Mouse (Mus musculus): Measurements from ENCODE around the gene Fam118b. TPM values are rescaled to one million over a fixed set of nuclear protein-coding genes. Genes with fewer than 3 reads are reported as not detected.

The Fam118b gene
- total and polyA plus RNA-seq, 3 experiments, result 13.8 to 15.9 (median 15.2) TPM

- Histone ChIP-seq H3K4me3 (peak overlapping the region; percentile 71), H3K79me2 (replicated peaks; ENCODE audit: control insufficient read depth, insufficient read depth, low read length) (no peaks in the 10 kb centered on the region), H3K36me3 (ENCODE audit: control insufficient read depth, insufficient read depth, low read length) (no peaks in the 10 kb centered on the region), H3K27ac (peak overlapping the region; percentile 93), H3K27me3 (ENCODE audit: control insufficient read depth, insufficient read depth, low read length) (no peaks in the 10 kb centered on the region), H3K4me1 (ENCODE audit: control insufficient read depth, insufficient read depth, low read length) (peaks cover 3% of the 10 kb centered on the region), H3K9ac (ENCODE audit: low read depth, low read length) (0 out of 2 replicates have a peak overlapping the region, but pooled peaks have one; percentile 9)
- DNase-seq, result no peak
- TF ChIP-seq POLR2A (IDR thresholded peaks at IDR 0.05; ENCODE audit: insufficient read depth, low read depth, low read length) (no peak), CTCF (IDR thresholded peaks at IDR 0.05) (no peak), EP300 (IDR thresholded peaks at IDR 0.05; ENCODE audit: insufficient read depth, low read depth, low read length) (no peak; the same call in 1 of the 2 replicates)
- intact Hi-C loops (cut with DNase I), result loop anchor here (2.0 to 5.0 kb wide), 2 partner anchors 23 to 36 kb away; partner anchors contain the start of gene Foxred1
- WGBS, result 43% methylated on average over 14 of the region's 14 CpGs
Observed at GRCm38 (mm10) chr9:35176124-35176659, 91.4 kb downstream of the Fam118b start.

GRCm38 (mm10) chr9:35175251-35176123, 92.1 kb downstream of the Fam118b start, which contains the start of gene Dcps:
Dcps (minus strand) TSS chr9:35176061.
- H3K27ac ChIP-seq, result peak within 1 kb of the TSS; percentile 93
- peak within 1 kb of the TSS; percentile 77 for H3K9ac ChIP-seq (ENCODE audit: low read depth, low read length)
- WGBS, result under 1% methylated on average over 38 of the region's 38 CpGs
- TF ChIP-seq EP300 (IDR thresholded peaks at IDR 0.05; ENCODE audit: insufficient read depth, low read depth, low read length) (no peak; the same call in none of the 2 replicates), POLR2A (IDR thresholded peaks at IDR 0.05; ENCODE audit: insufficient read depth, low read depth, low read length) (peak; percentile 80), CTCF (IDR thresholded peaks at IDR 0.05) (peak; percentile 46)
- H3K27me3 ChIP-seq (ENCODE audit: control insufficient read depth, insufficient read depth, low read length), result no peaks in the 10 kb centered on the region
- intact Hi-C loops (cut with DNase I), result loop anchor here (2.0 to 5.0 kb wide), 2 partner anchors 23 to 37 kb away; partner anchors contain the start of gene Foxred1
- no peaks in the 10 kb centered on the region for H3K36me3 ChIP-seq (ENCODE audit: control insufficient read depth, insufficient read depth, low read length)
- peak; percentile 93 to 96 for DNase-seq
- peak within 1 kb of the TSS; percentile 71 for H3K4me3 ChIP-seq
- peaks cover 3% of the 10 kb centered on the region for H3K4me1 ChIP-seq (ENCODE audit: control insufficient read depth, insufficient read depth, low read length)
- no peaks in the 10 kb centered on the region for H3K79me2 ChIP-seq (replicated peaks; ENCODE audit: control insufficient read depth, insufficient read depth, low read length)

- DNase-seq, result no peak
- 84% methylated on average over 1 of the region's 1 CpGs for WGBS
- Histone ChIP-seq H3K79me2 (replicated peaks; ENCODE audit: control insufficient read depth, insufficient read depth, low read length) (no peaks in the 10 kb centered on the region), H3K4me3 (no peak overlapping the region), H3K36me3 (ENCODE audit: control insufficient read depth, insufficient read depth, low read length) (no peaks in the 10 kb centered on the region), H3K27ac (no peak overlapping the region), H3K4me1 (ENCODE audit: control insufficient read depth, insufficient read depth, low read length) (peaks cover 3% of the 10 kb centered on the region), H3K9ac (ENCODE audit: low read depth, low read length) (no peak overlapping the region), H3K27me3 (ENCODE audit: control insufficient read depth, insufficient read depth, low read length) (no peaks in the 10 kb centered on the region)
- intact Hi-C loops (cut with DNase I), result no loop called here
- TF ChIP-seq CTCF (IDR thresholded peaks at IDR 0.05), result no peak
- no peak for TF ChIP-seq POLR2A (IDR thresholded peaks at IDR 0.05; ENCODE audit: insufficient read depth, low read depth, low read length)
- no peak for TF ChIP-seq EP300 (IDR thresholded peaks at IDR 0.05; ENCODE audit: insufficient read depth, low read depth, low read length)
Observed at GRCm38 (mm10) chr9:35173331-35173730, 94.3 kb downstream of the Fam118b start.

- no peak for DNase-seq
- Histone ChIP-seq H3K36me3 (ENCODE audit: control insufficient read depth, insufficient read depth, low read length) (no peaks in the 10 kb centered on the region), H3K79me2 (replicated peaks; ENCODE audit: control insufficient read depth, insufficient read depth, low read length) (no peaks in the 10 kb centered on the region), H3K27ac (no peak overlapping the region), H3K4me3 (no peak overlapping the region), H3K27me3 (ENCODE audit: control insufficient read depth, insufficient read depth, low read length) (no peaks in the 10 kb centered on the region), H3K4me1 (ENCODE audit: control insufficient read depth, insufficient read depth, low read length) (peaks cover 1% of the 10 kb centered on the region), H3K9ac (ENCODE audit: low read depth, low read length) (no peak overlapping the region)
- intact Hi-C loops (cut with DNase I), result no loop called here
- WGBS, result 87% methylated on average over 7 of the region's 7 CpGs
- no peak for TF ChIP-seq EP300 (IDR thresholded peaks at IDR 0.05; ENCODE audit: insufficient read depth, low read depth, low read length)
- no peak for TF ChIP-seq CTCF (IDR thresholded peaks at IDR 0.05)
- TF ChIP-seq POLR2A (IDR thresholded peaks at IDR 0.05; ENCODE audit: insufficient read depth, low read depth, low read length), result no peak
Observed at GRCm38 (mm10) chr9:35170071-35170470, 97.5 kb downstream of the Fam118b start.

Other genes with a start within 250 kb of the Fam118b start
- 10 to 100 TPM; 26.1 to 29.5 TPM for gene St3gal4, start 148.5 kb downstream of the Fam118b start, total RNA-seq (2021)
- gene St3gal4, start 148.5 kb downstream of the Fam118b start, polyA plus RNA-seq (2012; rRNA removed), result 8.6 and 11.9 TPM in 2 replicates
- gene Dcps, start 91.7 kb downstream of the Fam118b start, total RNA-seq (2021), result 10 to 100 TPM; 14.4 to 15.1 TPM
- 21.3 and 25.5 TPM in 2 replicates for gene Dcps, start 91.7 kb downstream of the Fam118b start, polyA plus RNA-seq (2012; rRNA removed)
- 10 to 100 TPM; 82.4 to 96.3 TPM for gene Srpr, start 67.6 kb downstream of the Fam118b start, total RNA-seq (2021)
- 67.6 and 105 TPM in 2 replicates for gene Srpr, start 67.6 kb downstream of the Fam118b start, polyA plus RNA-seq (2012; rRNA removed)
- gene Tirap, start 67.5 kb downstream of the Fam118b start, total RNA-seq (2021), result 1 to 10 TPM; 4.9 to 6.5 TPM
- gene Tirap, start 67.5 kb downstream of the Fam118b start, polyA plus RNA-seq (2012; rRNA removed), result 9.5 and 11.0 TPM in 2 replicates
- gene Foxred1, start 56.8 kb downstream of the Fam118b start, total RNA-seq (2021), result 10 to 100 TPM; 70.4 to 75.6 TPM
- gene Foxred1, start 56.8 kb downstream of the Fam118b start, polyA plus RNA-seq (2012; rRNA removed), result 56.8 and 100 TPM in 2 replicates
- 10 to 100 TPM; 12.2 to 12.7 TPM for gene Rpusd4, start 60 bp upstream of the Fam118b start, total RNA-seq (2021)
- 10.9 and 12.0 TPM in 2 replicates for gene Rpusd4, start 60 bp upstream of the Fam118b start, polyA plus RNA-seq (2012; rRNA removed)
- gene Cdon, start 153.3 kb upstream of the Fam118b start, total RNA-seq (2021), result 10 to 100 TPM in 1 of 2 experiments, 1 to 10 TPM in 1; 9.7 to 10.2 TPM
- gene Cdon, start 153.3 kb upstream of the Fam118b start, polyA plus RNA-seq (2012; rRNA removed), result 6.0 and 10.9 TPM in 2 replicates